Mouse (Mus musculus): Measurements from ENCODE around the gene Mllt6.
"Not testable (repeated sequence)": the region's sequence is repeated elsewhere in the genome, so short reads cannot be mapped to it uniquely, and the experiment has no call there.

The Mllt6 gene

GRCm38 (mm10) chr11:97662893-97663527, at the start of gene Mllt6:
Mllt6 (plus strand) TSS chr11:97663414.
- peak; percentile 78 for DNase-seq (ENCODE audit: extremely low spot score)

GRCm38 (mm10) chr11:97615276-97615675, 47.9 kb upstream of the Mllt6 start:
- DNase-seq (ENCODE audit: extremely low spot score) = no peak

- no peak for DNase-seq (ENCODE audit: extremely low spot score)
Observed at GRCm38 (mm10) chr11:97618368-97618767, 44.8 kb upstream of the Mllt6 start.

- no peak for DNase-seq (ENCODE audit: extremely low spot score)
Observed at GRCm38 (mm10) chr11:97619391-97619795, 43.8 kb upstream of the Mllt6 start.

- DNase-seq (ENCODE audit: extremely low spot score) = peak; percentile 83
Observed at GRCm38 (mm10) chr11:97622440-97622839, 40.8 kb upstream of the Mllt6 start.

- DNase-seq (ENCODE audit: extremely low spot score) = no peak
Observed at GRCm38 (mm10) chr11:97623166-97623565, 40.0 kb upstream of the Mllt6 start.

- no peak for DNase-seq (ENCODE audit: extremely low spot score)
Observed at GRCm38 (mm10) chr11:97625551-97625950, 37.7 kb upstream of the Mllt6 start.

- peak; percentile 58 for DNase-seq (ENCODE audit: extremely low spot score)
Observed at GRCm38 (mm10) chr11:97626431-97626830, 36.8 kb upstream of the Mllt6 start.

- DNase-seq (ENCODE audit: extremely low spot score) = peak; percentile 73
Observed at GRCm38 (mm10) chr11:97626850-97627249, 36.4 kb upstream of the Mllt6 start.

GRCm38 (mm10) chr11:97627556-97628302, 35.5 kb upstream of the Mllt6 start:
- peak; percentile 54 for DNase-seq (ENCODE audit: extremely low spot score)

GRCm38 (mm10) chr11:97628303-97628567, 35.0 kb upstream of the Mllt6 start:
- DNase-seq (ENCODE audit: extremely low spot score) = peak; percentile 49

GRCm38 (mm10) chr11:97628568-97629518, 34.4 kb upstream of the Mllt6 start:
- DNase-seq (ENCODE audit: extremely low spot score) = peak; percentile 73

- peak; percentile 97 for DNase-seq (ENCODE audit: extremely low spot score)
Observed at GRCm38 (mm10) chr11:97629576-97629975, 33.6 kb upstream of the Mllt6 start, which contains the start of gene Epop. Epop (minus strand) TSS chr11:97629702.

GRCm38 (mm10) chr11:97631046-97631445, 32.2 kb upstream of the Mllt6 start:
- DNase-seq (ENCODE audit: extremely low spot score) = no peak

- no peak for DNase-seq (ENCODE audit: extremely low spot score)
Observed at GRCm38 (mm10) chr11:97631500-97631899, 31.7 kb upstream of the Mllt6 start.

- peak; percentile 87 for DNase-seq (ENCODE audit: extremely low spot score)
Observed at GRCm38 (mm10) chr11:97631938-97632337, 31.3 kb upstream of the Mllt6 start.

GRCm38 (mm10) chr11:97632440-97632839, 30.8 kb upstream of the Mllt6 start:
- not testable (repeated sequence) for DNase-seq (ENCODE audit: extremely low spot score)

- DNase-seq (ENCODE audit: extremely low spot score) = no peak
Observed at GRCm38 (mm10) chr11:97635468-97636019, 27.7 kb upstream of the Mllt6 start.

- DNase-seq (ENCODE audit: extremely low spot score) = no peak
Observed at GRCm38 (mm10) chr11:97641668-97642067, 21.5 kb upstream of the Mllt6 start.

GRCm38 (mm10) chr11:97642746-97643145, 20.5 kb upstream of the Mllt6 start:
- DNase-seq (ENCODE audit: extremely low spot score) = no peak

GRCm38 (mm10) chr11:97643380-97644055, 19.7 kb upstream of the Mllt6 start:
- DNase-seq (ENCODE audit: extremely low spot score) = no peak
